Mouse (Mus musculus): ENCODE results near the gene Cep68. TPM values are rescaled to one million over a fixed set of nuclear protein-coding genes. Genes with fewer than 3 reads are reported as not detected.

The Cep68 gene
- 11.1 and 17.0 TPM in 2 replicates for polyA plus RNA-seq (2012; ENCODE audit: low replicate concordance)

DNA sequence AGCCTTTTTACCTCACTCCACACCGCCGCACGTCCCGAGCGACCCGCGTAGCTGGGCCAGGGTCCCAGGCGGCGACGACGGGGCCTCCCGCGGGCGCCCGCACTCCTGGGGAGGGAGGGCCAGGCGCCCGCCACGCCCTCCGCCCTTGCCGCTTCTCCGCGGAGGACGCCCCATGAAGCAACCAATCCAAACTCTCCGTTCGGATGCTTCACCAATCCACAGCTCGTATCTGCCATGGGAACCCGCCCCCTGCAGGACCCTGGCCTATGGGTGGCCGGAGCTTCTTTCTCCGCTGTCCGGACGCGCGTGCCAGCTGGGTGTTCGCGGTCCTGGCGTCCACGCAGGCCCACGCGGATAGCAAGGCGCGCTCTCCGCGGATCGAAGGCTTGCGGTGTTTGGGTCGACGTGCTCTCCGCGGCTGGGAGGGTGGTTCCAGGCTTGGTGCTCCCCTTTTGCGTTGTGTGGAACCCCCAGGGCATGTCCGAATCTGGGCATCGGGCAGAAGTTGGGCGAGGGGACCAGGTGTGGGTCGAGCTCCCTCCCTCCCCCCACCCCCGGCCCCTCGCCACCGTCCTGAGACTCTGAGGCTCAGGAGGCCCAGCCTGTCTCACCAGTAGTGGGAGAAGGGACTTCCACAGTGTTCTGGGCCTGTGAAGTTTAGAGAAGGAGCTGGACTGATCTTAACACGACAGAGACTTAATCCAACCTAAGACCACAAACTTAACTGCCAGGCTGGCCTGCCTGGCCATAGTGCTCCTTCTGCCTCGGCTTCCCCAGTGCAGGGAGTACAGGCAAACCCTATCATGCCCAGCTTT, at the start of gene Cep68:
Gene Cep68, minus strand, starts transcription at position 134 of the 815 bp plus-strand sequence.

DNA sequence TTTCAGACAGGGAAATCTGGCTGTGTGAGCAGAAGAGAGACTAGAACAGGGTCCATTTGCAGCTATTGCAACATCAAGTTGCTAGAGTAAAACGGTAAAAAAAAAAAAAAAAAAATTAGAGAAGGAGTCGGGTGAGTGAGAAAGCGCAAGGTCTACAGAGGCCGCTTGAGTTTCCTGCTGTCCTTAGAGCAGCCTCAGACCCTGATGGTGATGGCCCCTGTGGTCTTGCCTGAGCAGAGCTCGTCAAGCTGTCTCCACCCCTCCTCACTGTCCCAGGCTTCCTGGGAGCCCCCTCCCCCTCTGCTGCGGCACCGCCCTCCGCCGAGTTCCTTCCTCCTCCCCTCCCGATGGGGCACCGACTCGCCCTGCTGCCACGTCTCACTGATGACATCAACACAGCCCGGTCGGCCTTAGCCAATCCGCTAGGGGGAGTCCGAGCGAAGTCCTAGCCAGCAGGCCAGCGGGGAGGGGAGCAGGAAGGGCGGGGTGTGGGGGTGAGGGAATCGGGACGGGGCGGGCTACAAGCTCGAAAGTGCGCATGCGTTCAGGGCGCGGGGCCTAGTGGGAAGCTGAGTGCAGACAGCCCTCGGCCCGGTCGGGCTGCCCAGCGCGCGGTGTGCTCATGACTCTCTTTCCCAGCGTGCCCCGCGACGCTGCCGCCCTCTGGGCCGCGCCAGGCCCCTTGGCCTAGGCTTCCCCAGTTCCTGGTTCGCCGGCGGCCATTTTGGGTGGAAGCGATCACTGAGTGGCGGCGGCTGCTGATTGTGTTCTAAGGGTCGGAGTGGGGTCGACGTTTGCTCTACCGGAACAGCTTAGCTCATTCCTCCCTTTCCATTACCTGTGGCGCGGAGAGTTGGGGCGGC, 48.3 kb downstream of the Cep68 start, which contains the start of gene Rab1a:
Gene Rab1a, plus strand, starts transcription at position 720 of the 863 bp plus-strand sequence.

Other genes with a start within 250 kb of the Cep68 start
- gene Actr2, start 136.5 kb downstream of the Cep68 start, polyA plus RNA-seq (2012; ENCODE audit: low replicate concordance), result 29.6 and 52.3 TPM in 2 replicates
- 18.1 and 23.4 TPM in 2 replicates for gene Rab1a, start 48.0 kb downstream of the Cep68 start, polyA plus RNA-seq (2012; ENCODE audit: low replicate concordance)
- gene Slc1a4, start 83.3 kb upstream of the Cep68 start, polyA plus RNA-seq (2012; ENCODE audit: low replicate concordance), result 1.7 and 2.8 TPM in 2 replicates

Data from leukemia stem cell, adult 10-12 weeks (primary cell).